Mouse (Mus musculus): ENCODE measurements around the gene Mcrip2. TPM values are rescaled to one million over a fixed set of nuclear protein-coding genes. Genes with fewer than 3 reads are reported as not detected.

The Mcrip2 gene
- 52.4 and 59.9 TPM in 2 replicates for polyA plus RNA-seq (2015; fragmentation: Nextera tagmentation; extraction: Ambion mirVana)

DNA sequence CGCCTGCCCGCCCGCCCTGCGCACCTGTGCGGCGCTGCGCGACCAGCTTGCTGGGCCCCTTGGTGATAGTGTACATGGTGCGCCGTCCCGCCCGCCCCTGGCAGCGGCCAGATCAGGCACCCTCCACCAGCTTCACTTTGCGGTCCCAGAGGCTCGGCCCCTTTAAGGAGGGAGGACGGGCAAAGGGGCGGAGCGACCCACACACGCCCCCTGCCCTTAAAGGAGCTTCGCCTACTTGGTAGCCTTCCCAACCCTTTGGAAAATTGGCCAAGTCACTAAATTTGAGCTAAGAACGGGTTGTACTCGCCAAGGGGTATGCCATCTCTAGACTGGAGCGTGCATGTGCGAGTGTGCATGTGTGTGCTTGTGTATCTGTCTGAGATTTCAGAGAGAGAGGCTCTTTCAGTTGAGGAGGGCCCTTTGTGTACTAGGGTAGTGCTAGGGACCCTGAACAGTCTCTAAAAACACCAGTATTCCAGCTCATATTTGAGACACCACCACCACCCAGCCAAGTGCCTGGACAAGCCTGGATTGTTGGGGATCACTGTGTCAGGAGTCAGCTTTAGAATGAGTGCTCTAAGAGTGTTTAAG is at the start of gene Mcrip2:
Gene Mcrip2, minus strand, starts transcription at position 164 of the 591 bp plus-strand sequence.
- WGBS: 0% methylated on average over 24 of the region's 24 CpGs
- Histone ChIP-seq H3K4me3 (ENCODE audit: low read depth, low read length) (peak within 1 kb of the TSS; percentile 74), H3K27me3 (ENCODE audit: control insufficient read depth, insufficient read depth, low read length) (no peaks in the 10 kb centered on the region), H3K9ac (ENCODE audit: low read length) (peak within 1 kb of the TSS; percentile 76), H3K36me3 (ENCODE audit: control insufficient read depth, insufficient read depth, low read length) (no peaks in the 10 kb centered on the region), H3K4me1 (replicated peaks; ENCODE audit: control insufficient read depth, insufficient read depth) (peaks cover 8% of the 10 kb centered on the region; the same call in 1 of the 2 replicates), H3K9me3 (ENCODE audit: control insufficient read depth, low read length) (no peaks in the 10 kb centered on the region), H3K4me2 (replicated peaks; ENCODE audit: low read depth) (peak within 1 kb of the TSS; percentile 100), H3K27ac (replicated peaks) (peak within 1 kb of the TSS; percentile 86)
- peak; percentile 61 for ATAC-seq (ENCODE audit: low FRiP score, low TSS enrichment)
- peak; percentile 86 for DNase-seq (ENCODE audit: low spot score)
- TF ChIP-seq EP300 (optimal IDR thresholded peaks at IDR 0.05): no peak
- TF ChIP-seq CTCF (IDR thresholded peaks at IDR 0.05; ENCODE audit: low read depth): peak; percentile 42

DNA sequence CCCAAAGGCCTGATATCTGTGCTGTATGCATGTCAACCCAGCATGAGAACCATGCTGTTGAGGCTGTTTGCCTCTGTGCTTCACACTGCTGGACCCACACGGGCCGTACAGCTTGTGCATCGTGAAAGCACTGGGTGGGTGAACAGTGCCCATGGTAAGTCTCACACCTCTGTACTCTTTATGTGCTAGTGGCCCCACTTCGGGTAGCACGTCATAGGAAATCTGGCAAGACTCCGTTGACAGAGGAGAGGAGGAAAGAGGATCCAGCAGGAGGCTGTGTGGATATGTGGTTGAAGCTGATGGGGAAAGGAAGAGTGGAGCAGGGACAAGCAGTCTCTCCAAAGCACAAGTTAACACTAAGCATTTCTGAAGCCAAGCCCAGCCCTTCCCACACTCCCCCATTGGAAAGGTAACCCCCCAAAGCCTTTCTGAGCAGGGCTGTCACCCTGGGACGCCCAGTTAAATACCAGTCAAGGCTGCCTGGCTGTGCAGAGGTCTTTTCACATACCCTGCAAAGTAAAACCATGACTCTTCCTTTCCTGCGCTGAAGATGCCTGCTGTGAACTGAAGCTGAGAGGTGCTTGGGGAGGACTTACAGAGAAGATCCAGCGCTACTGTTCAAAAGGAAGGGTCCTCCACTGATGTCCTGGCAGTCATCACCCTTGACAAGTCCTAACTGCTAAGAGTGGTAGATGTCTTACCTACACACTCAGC is 49.6 kb upstream of the Mcrip2 start:
- TF ChIP-seq EP300 (optimal IDR thresholded peaks at IDR 0.05) (no peak), CTCF (IDR thresholded peaks at IDR 0.05; ENCODE audit: low read depth) (no peak)
- Histone ChIP-seq H3K9me3 (ENCODE audit: control insufficient read depth, low read length) (no peaks in the 10 kb centered on the region), H3K4me1 (replicated peaks; ENCODE audit: control insufficient read depth, insufficient read depth) (no peaks in the 10 kb centered on the region; the same call in none of the 2 replicates), H3K4me3 (ENCODE audit: low read depth, low read length) (peak overlapping the region; percentile 92), H3K4me2 (replicated peaks; ENCODE audit: low read depth) (peak overlapping the region; percentile 96), H3K36me3 (ENCODE audit: control insufficient read depth, insufficient read depth, low read length) (no peaks in the 10 kb centered on the region), H3K27me3 (ENCODE audit: control insufficient read depth, insufficient read depth, low read length) (no peaks in the 10 kb centered on the region), H3K27ac (replicated peaks) (peak overlapping the region; percentile 93), H3K9ac (ENCODE audit: low read length) (peak overlapping the region; percentile 94)
- DNase-seq (ENCODE audit: low spot score) (no peak), ATAC-seq (ENCODE audit: low FRiP score, low TSS enrichment) (no peak)
- 75% methylated on average over 9 of the region's 9 CpGs for WGBS

DNA sequence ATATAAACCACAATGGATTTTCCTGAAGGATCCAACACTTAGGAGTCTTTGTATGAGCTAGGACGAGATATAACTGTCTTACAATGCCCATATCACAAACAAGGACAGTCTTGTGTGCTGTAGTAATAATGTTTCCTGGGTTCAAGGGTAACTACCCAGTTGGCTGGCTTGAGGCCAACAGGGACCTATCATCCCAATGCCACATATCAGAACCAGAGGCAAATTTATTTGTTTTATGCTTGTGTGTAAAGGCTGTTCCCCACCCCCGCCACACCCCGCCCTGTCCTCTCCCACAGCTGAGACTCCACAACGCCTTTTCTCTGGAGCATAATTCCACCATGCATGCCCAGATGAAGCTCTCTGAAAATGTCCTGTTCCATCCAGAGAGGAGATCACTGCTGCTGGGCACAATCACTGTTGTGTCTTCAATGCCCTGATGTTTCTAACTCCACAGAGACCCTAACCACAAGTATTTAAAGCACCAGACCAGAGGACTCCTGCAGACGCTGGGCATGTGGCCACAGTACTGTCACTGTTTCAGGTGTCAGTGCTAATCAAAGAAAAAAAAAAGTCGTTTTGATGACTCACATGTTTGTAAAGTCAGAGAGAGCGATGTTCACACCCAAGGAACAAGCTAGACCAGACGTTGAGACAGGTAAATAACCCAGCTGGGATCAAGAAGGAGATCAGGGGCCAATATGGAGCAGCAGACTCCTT is 48.5 kb upstream of the Mcrip2 start:
- peak overlapping the region; percentile 77 for H3K27ac ChIP-seq (replicated peaks)
- no peaks in the 10 kb centered on the region for H3K27me3 ChIP-seq (ENCODE audit: control insufficient read depth, insufficient read depth, low read length)
- 44% methylated on average over 8 of the region's 8 CpGs for WGBS
- TF ChIP-seq CTCF (IDR thresholded peaks at IDR 0.05; ENCODE audit: low read depth): no peak
- TF ChIP-seq EP300 (optimal IDR thresholded peaks at IDR 0.05): no peak
- ATAC-seq (ENCODE audit: low FRiP score, low TSS enrichment): no peak
- peak; percentile 71 for DNase-seq (ENCODE audit: low spot score)
- H3K36me3 ChIP-seq (ENCODE audit: control insufficient read depth, insufficient read depth, low read length): no peaks in the 10 kb centered on the region
- no peaks in the 10 kb centered on the region; the same call in none of the 2 replicates for H3K4me1 ChIP-seq (replicated peaks; ENCODE audit: control insufficient read depth, insufficient read depth)
- H3K4me3 ChIP-seq (ENCODE audit: low read depth, low read length): no peak overlapping the region
- H3K9me3 ChIP-seq (ENCODE audit: control insufficient read depth, low read length): no peaks in the 10 kb centered on the region
- peak overlapping the region; percentile 96; the same call in 1 of the 2 replicates for H3K4me2 ChIP-seq (replicated peaks; ENCODE audit: low read depth)
- H3K9ac ChIP-seq (ENCODE audit: low read length): no peak overlapping the region

DNA sequence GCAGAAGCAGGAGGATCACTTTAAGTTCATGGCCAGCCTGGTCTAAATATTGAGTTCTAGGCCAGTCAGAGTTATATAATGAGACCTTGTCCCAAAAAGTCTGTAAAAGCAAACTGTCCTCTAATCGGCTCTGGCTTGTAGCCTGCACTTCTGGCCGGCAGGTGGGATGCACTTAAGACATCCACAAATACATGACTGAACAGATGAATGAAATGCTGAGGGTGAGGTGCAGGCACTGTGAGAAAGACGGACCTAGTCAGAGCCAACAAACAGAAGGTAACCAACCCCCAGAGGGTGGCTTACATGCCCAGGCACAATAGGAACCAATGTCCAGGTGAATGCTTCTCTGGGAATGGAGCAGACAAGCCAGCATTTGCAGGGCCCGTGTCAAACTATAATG is 45.7 kb upstream of the Mcrip2 start:
- Histone ChIP-seq H3K9me3 (ENCODE audit: control insufficient read depth, low read length) (no peaks in the 10 kb centered on the region), H3K27me3 (ENCODE audit: control insufficient read depth, insufficient read depth, low read length) (no peaks in the 10 kb centered on the region), H3K4me2 (replicated peaks; ENCODE audit: low read depth) (no peak overlapping the region), H3K9ac (ENCODE audit: low read length) (no peak overlapping the region), H3K27ac (replicated peaks) (0 out of 2 replicates have a peak overlapping the region, but pooled peaks have one; percentile 30), H3K4me3 (ENCODE audit: low read depth, low read length) (no peak overlapping the region), H3K4me1 (replicated peaks; ENCODE audit: control insufficient read depth, insufficient read depth) (no peaks in the 10 kb centered on the region; the same call in none of the 2 replicates), H3K36me3 (ENCODE audit: control insufficient read depth, insufficient read depth, low read length) (no peaks in the 10 kb centered on the region)
- no peak for DNase-seq (ENCODE audit: low spot score)
- no peak for ATAC-seq (ENCODE audit: low FRiP score, low TSS enrichment)
- 70% methylated on average over 4 of the region's 4 CpGs for WGBS
- TF ChIP-seq EP300 (optimal IDR thresholded peaks at IDR 0.05): no peak
- no peak for TF ChIP-seq CTCF (IDR thresholded peaks at IDR 0.05; ENCODE audit: low read depth)

DNA sequence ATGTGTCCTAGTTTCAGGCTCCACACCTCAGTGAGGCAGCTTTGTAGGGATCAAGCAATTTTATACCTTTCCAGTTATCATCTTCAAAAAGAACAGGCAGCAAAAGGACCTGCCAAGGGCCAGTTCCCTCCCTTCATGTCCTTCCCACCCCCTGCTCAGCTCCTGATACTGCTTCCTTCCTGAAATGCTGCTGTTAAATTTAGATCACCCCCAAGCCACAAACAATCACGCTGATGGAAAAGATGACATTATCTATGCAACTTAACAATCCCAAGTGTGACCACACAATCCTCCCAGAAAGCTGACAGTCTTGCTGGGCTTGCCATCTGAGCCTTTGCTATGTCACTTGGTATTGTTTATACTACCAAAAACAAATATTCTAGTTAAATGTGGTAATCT is 45.3 kb upstream of the Mcrip2 start:
- 79% methylated on average over 1 of the region's 1 CpGs for WGBS
- Histone ChIP-seq H3K4me3 (ENCODE audit: low read depth, low read length) (no peak overlapping the region), H3K27ac (replicated peaks) (peak overlapping the region; percentile 35; the same call in 1 of the 2 replicates), H3K4me2 (replicated peaks; ENCODE audit: low read depth) (no peak overlapping the region), H3K9ac (ENCODE audit: low read length) (no peak overlapping the region), H3K9me3 (ENCODE audit: control insufficient read depth, low read length) (no peaks in the 10 kb centered on the region), H3K4me1 (replicated peaks; ENCODE audit: control insufficient read depth, insufficient read depth) (no peaks in the 10 kb centered on the region; the same call in none of the 2 replicates), H3K27me3 (ENCODE audit: control insufficient read depth, insufficient read depth, low read length) (no peaks in the 10 kb centered on the region), H3K36me3 (ENCODE audit: control insufficient read depth, insufficient read depth, low read length) (no peaks in the 10 kb centered on the region)
- ATAC-seq (ENCODE audit: low FRiP score, low TSS enrichment) (no peak), DNase-seq (ENCODE audit: low spot score) (no peak)
- no peak for TF ChIP-seq EP300 (optimal IDR thresholded peaks at IDR 0.05)
- TF ChIP-seq CTCF (IDR thresholded peaks at IDR 0.05; ENCODE audit: low read depth): no peak
